8 mouse cellular contexts compared by ENCODE assay signal in the genomic region with DNA sequence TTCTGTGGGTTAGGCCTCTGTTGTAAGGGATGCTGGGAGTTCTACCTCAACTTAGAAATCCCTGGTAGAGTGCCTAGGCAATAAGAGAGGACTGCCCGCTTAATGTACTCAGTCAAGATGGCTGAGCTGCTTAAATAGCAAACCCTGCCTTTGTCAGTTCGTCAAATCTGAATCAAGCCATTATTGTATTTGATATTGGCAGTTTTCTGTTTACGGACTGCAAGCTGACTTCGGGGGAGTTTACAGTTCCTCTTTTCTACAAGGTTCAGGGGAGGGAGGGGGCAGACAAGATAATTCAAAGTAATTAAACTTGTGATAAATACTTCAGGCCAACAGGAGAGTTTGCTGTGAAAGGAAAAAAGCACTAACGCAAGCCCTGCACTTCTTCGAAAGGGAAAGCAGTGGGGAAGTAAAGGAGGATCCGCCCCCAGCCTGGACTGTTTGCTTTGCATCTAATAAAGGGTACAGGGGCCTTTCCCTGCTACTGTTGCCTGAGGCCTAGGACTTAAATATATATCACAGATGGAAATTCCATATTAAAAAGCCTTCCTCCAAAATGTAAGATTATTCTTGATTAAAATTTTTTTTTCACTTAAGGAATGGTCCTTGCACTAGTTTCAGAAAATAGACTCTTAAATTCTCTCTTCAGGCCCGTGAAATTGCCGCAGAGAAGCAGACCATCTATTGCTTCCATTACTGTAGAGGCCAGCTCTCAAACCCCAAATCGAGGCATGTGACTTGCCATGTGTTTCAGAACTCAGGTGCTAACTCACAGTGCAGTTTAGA. TPM values are rescaled to one million over a fixed set of nuclear protein-coding genes. Genes with fewer than 3 reads are reported as not detected.
DNase-seq lines count a peak whose midpoint lies in the region; ATAC-seq and TF ChIP-seq lines count a peak whose summit lies in the region.

No protein-coding gene starts in this region.

- H3K36me3 ChIP-seq in midbrain, embryonic 14.5 days (ENCODE audit: control insufficient read depth, insufficient read depth, low read length), result no peaks in the 10 kb centered on the region

- H3K4me1 ChIP-seq in midbrain, embryonic 14.5 days (ENCODE audit: control insufficient read depth, insufficient read depth, low read length), result peaks cover 13% of the 10 kb centered on the region; the same call in 1 of the 2 replicates

- H3K4me2 ChIP-seq in midbrain, embryonic 14.5 days (ENCODE audit: low read length), result peak overlapping the region; percentile 98

- 27% methylated on average over 10 of the region's 10 CpGs for WGBS in midbrain, embryonic 14.5 days

- peak overlapping the region; percentile 90 for H3K9ac ChIP-seq in midbrain, embryonic 14.5 days (replicated peaks; ENCODE audit: low read length)

- H3K27ac ChIP-seq in left cerebral cortex, adult 2 months, result no peak overlapping the region
- H3K27ac ChIP-seq in midbrain, embryonic 14.5 days (replicated peaks; ENCODE audit: low read depth, low read length), result peak overlapping the region; percentile 96; the same call in 1 of the 2 replicates

- intact Hi-C loops in left cerebral cortex, adult 2 months (cut with DNase I), result no loop called here
- intact Hi-C loops in left cerebral cortex, postnatal 4 days (cut with DNase I), result loop anchor here (10.0 kb wide), 4 partner anchors 118 to 618 kb away; no protein-coding TSS in a partner anchor
- intact Hi-C loops in left cerebral cortex, postnatal 10 days (cut with DNase I), result no loop called here

- ATAC-seq in midbrain, embryonic 14.5 days (ENCODE audit: low FRiP score, low TSS enrichment), result no peak

- H3K4me3 ChIP-seq in left cerebral cortex, adult 2 months, result peak overlapping the region; percentile 55
- peak overlapping the region; percentile 86 for H3K4me3 ChIP-seq in midbrain, embryonic 14.5 days (replicated peaks; ENCODE audit: low read depth, low read length)

- TF ChIP-seq CTCF in left cerebral cortex, adult 2 months (IDR thresholded peaks at IDR 0.05), result no peak

- no peaks in the 10 kb centered on the region for H3K27me3 ChIP-seq in midbrain, embryonic 14.5 days (ENCODE audit: control insufficient read depth, insufficient read depth, low read length)

- DNase-seq in left cerebral cortex, adult 2 months (ENCODE audit: extremely low spot score in 1 of 2, low spot score in 2 of 2), result no peak
- no peak for DNase-seq in left cerebral cortex, postnatal 4 days
- peak; percentile 57 for DNase-seq in embryo, embryonic 10.5 days (ENCODE audit: low spot score)
- DNase-seq in induced T-regulatory cell, adult 2 months (ENCODE audit: low read depth), result peak; percentile 52
- peak; percentile 52 for DNase-seq in midbrain, embryonic 14.5 days
- no peak for DNase-seq in adrenal gland, adult 8-10 months
- no peak for DNase-seq in left cerebral cortex, postnatal 10 days (ENCODE audit: extremely low spot score in 1 of 2, low spot score in 2 of 2)
- DNase-seq in left cerebral cortex, adult 11 months (ENCODE audit: low spot score), result no peak

- H3K9me3 ChIP-seq in midbrain, embryonic 14.5 days (ENCODE audit: control insufficient read depth, low read length), result no peaks in the 10 kb centered on the region

RNA-seq across cellular contexts. Expression of a gene that starts 1.0 kb away (rescaled TPM):
- total RNA-seq in left cerebral cortex, adult 2 months (2021), result 10 to 100 TPM; 24.5 to 29.9 TPM
- total RNA-seq in left cerebral cortex, postnatal 4 days (2021), result 10 to 100 TPM; 63.6 to 75.6 TPM
- polyA plus RNA-seq in midbrain, embryonic 14.5 days (2014; fragmentation: Nextera tagmentation; extraction: Ambion mirVana), result 29.3 and 35.3 TPM in 2 replicates
- total RNA-seq in adrenal gland, adult 8-10 months (2022), result 10 to 100 TPM; 13.5 to 18.0 (median 15.4) TPM
- total RNA-seq in left cerebral cortex, postnatal 10 days (2021), result 10 to 100 TPM; 33.5 to 39.4 TPM

Comparison
In these comparisons a context has a peak if more than half of its experiments do, and no peak if none do; other contexts are left out.
1. DNase-seq: peak in embryo, embryonic 10.5 days (single experiment), induced T-regulatory cell, adult 2 months (single experiment) and midbrain, embryonic 14.5 days (single experiment); none in left cerebral cortex, adult 2 months (0 of 2), left cerebral cortex, postnatal 4 days (single experiment), adrenal gland, adult 8-10 months (single experiment), left cerebral cortex, postnatal 10 days (0 of 2) and left cerebral cortex, adult 11 months (single experiment).